Mouse (Mus musculus) thymus, postnatal 14 days (tissue): Measurements from ENCODE around the gene Zfp541.

Source experiments
- DNase-seq: peaks from one replicate; pipeline ENCODE4 v3.0.0; 2021

Gene Zfp541

DNA sequence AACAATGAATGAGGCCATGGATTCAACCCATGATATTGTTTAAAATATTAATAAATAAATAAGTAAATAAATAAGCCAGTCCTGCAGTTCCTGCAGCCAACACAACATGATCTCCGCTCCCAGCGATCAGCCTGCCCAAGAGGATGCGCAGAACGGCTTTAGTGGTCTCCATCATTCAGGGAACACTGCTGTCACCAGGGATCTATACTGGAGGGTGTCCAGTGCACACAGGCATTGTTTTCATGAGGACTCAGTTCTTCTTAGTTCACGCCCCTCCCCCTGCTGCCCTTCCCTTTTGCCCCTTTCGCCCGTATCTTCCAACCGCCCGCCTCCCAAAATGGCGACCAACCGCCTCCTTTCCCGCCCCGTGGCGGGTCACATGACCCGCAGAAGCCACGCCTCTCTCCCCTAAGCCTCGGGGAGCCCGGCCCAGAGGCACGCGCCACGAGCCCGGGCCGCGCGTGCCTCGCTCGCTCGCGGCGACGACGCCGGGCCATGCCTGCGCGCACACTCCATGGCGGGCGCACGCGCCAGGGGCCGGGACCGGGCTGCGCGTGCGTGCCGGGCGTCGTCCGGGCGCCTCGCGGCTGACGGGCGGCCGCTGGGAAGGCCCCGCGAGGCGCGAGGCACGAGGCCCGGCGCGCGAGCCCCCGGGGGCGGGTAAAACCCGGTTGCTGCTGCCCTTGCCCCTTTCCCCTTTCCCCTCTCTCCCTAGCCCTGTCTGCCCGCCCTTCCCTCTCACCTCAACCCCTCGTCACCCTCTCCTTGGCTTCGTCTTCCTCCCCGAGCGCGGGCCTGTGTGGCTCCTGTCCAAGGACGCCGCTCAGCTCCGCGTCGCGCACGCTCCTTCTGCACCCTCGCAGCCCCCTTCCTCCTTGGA is at the start of gene Zfp541:
TSS of gene Zfp541 (plus strand) at position 596 of the 880 bp plus-strand sequence.
- no peak for DNase-seq

- peak; percentile 56 for DNase-seq
These were observed 48.9 kb upstream of the Zfp541 start for GRCm38 (mm10) chr7:16012576-16013263.

- DNase-seq = no peak
These were observed 47.8 kb upstream of the Zfp541 start for GRCm38 (mm10) chr7:16013722-16014275.

GRCm38 (mm10) chr7:16014521-16015175 is 47.0 kb upstream of the Zfp541 start:
- DNase-seq = no peak

- DNase-seq = no peak
These were observed 46.2 kb upstream of the Zfp541 start for GRCm38 (mm10) chr7:16015384-16015783.

DNA sequence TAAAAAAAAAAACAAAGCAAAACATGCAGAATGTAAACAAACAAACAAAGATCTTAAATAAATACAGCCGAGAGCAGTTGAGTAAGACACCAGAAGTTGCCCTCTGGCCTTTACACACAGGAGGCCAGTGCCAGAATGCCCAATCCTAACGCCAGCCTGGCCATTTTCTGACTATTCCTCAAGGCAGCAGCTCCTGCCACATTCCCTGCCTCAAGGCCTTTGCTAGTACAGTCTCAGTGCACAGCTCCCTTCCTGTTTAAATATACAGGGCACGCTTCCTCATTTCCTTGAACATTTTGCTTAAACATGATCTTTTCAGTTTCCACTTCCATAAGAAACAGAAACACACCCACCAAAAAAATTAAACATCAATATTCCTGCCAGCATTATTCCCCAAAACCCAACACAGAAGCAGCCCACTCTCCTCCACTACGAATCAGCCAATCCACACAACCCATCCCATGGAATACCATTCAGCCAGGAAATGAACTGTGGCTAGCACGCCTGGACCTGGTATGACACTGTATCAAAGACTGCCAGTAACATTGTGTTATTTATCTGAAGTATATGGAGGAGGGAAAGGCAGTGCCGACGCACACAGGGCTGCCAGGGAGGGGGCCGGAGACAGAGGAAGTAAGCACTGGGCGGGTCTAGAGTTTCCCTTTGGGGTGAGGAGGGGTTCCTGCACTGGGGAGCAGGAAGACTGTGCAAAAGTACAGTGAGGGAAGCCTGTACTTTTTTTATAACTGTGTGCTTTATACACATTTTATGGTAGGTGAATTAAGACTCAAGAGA is 43.4 kb upstream of the Zfp541 start:
- peak; percentile 74 for DNase-seq

DNA sequence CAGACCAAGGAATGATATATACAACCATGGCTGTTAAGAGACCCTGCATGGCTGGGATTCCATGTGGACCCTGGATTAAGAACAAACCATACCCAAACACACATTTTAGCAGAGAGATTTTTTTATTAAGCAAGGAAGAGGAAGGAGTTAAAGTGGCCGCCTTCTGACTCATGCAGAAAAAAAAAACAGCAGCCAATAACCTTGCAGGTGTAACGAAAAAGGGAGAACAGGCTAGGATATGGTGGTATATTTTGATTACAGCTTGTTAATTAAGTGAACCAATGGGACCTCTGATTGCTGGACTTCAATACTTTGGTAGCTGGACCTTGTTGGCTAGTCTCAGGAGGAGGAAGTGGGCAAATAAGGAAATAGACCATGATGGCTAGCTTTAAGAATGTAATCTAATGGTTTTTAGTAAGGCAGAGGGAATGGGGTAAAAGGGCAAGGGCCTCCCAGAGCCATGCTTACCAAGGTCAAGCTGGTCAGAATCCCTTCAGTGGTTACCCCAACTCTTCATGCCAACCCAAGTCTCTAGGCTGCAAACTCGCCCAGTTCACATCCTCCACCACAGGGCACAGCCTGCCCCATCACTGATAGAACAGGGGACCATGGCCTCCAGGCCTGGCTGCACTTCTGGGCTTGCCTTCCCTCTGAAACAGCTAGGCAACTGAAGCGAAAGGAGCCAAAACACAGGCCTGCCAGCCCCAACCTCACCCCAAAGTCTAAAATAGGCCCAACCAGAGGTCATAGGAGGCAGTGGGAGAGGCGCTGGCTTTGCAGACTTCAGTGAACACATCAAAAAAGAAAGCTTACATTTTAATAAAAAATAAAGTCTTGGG is 42.1 kb upstream of the Zfp541 start:
- DNase-seq = no peak

DNA sequence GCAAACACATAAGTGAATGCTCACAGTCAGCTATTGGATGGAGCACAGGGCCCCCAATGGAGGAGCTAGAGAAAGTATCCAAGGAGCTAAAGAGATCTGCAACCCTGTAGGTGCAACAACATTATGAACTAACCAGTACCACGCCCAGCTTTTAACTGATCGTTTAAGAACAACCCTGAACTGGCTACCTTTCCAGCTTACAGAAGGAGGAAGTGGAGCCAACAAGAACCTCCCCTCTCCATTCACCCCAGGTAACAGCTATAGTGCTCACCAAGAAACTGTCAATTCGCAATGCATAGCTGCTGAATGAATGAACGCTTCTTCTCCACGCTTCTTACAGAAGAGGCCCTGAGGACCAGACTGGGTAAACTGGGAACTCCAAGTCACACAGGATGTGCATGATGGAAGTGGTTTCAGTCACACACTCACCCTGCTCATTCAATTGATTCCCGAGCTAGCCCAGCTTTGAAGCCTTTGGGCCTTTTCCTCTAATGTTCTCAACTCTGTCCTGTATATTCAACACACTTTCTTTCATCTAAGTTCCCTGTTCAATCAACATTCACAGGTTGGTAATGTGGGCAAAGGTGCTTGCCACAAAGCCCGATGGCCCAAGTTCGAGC is 36.9 kb upstream of the Zfp541 start:
- no peak for DNase-seq

- DNase-seq = no peak
These were observed 33.3 kb upstream of the Zfp541 start for GRCm38 (mm10) chr7:16028102-16028927.

DNA sequence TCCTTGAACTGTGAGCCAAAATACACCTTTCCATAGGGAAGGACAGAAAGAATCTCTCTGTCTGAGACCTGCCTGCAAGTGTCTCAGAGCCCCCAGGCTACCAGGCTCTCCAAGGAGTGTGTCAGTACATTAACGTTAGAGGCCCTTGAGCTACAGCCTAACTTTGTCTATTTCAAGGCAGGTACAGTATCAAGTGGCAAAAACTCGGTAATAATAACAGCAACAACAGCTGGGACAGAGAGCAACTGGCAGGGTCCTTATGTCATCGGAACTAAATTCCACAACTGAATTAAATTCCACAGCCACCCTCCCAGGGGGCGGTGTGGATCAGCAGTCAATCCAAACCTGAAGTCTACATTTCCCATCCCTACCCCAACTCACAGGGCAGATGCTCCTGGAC is 30.5 kb upstream of the Zfp541 start:
- DNase-seq = no peak

DNA sequence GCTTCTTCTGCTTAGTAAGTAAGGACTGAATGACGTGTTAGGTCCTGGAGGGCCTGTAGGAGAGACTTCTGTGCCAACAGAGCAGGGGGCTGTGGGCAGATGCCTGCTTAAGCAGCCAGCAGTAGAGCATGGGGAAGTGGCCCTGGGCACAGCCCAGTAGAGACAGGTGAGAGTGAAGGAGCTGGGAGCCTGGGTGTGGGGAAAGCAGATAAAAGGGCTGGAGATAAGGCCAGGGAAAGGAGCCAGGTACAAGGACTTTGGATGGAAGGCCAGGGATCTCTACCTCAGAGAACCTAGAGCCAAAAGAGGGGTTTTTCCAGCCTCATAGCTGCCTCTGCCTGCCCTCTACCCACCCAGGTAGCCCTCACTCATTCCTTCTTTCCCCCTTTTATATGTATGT is 28.6 kb upstream of the Zfp541 start:
- DNase-seq = no peak

- DNase-seq = no peak
These were observed 27.8 kb upstream of the Zfp541 start for GRCm38 (mm10) chr7:16033580-16034461.

DNA sequence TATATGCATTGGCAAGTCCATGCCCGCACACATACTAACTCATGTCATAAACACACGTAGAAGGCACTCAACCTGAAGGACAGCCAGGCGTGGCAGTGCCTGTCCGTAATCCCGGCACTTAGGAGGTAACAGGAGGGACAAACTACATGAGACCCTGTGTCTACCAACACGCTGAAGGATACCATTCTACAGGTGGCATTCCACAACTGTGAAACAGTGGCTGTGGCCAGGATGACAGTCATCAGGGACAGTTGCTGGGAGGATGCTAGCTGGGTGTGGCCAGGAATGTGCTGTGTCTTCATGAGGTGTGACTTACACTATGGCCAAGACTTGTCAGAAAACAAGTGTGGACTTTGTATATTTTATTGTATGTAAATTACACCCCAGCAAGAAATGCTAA is 24.6 kb upstream of the Zfp541 start:
- no peak for DNase-seq

GRCm38 (mm10) chr7:16039363-16039762 is 22.3 kb upstream of the Zfp541 start:
- DNase-seq = no peak

- no peak for DNase-seq
These were observed 20.4 kb upstream of the Zfp541 start for GRCm38 (mm10) chr7:16041208-16041607.

GRCm38 (mm10) chr7:16042850-16043775 is 18.5 kb upstream of the Zfp541 start:
- peak; percentile 28 for DNase-seq

DNA sequence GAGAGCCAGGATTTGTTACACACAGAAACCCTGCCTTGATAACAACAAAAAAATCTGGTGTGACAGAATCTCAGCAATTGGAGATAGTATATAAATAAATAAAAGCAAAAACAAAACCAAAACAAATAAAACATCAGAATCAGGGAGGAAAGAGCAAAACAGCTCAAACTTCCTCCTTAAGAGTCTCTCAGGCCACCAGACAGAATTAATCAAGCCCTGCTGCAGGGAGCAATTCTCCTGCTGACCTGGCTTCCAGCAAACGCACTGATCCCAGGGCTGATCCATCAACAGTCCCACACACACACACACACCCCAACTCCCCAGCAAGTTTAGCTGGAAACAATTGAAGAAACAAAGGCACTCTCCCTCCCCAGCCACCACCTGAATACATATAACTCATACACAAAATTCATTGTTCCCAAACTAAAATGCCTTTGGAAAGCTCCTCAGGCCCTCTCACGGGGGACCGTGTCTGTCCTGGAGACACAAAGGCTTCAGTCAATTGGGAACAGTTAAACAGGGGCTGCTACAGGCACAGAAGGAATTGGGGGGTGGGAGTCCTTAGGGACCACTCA is 17.7 kb upstream of the Zfp541 start:
- no peak for DNase-seq

GRCm38 (mm10) chr7:16044531-16044930 is 17.1 kb upstream of the Zfp541 start:
- DNase-seq = peak; percentile 29
